Comparison of ENCODE assay signal across 14 mouse cellular contexts in the genomic region with DNA sequence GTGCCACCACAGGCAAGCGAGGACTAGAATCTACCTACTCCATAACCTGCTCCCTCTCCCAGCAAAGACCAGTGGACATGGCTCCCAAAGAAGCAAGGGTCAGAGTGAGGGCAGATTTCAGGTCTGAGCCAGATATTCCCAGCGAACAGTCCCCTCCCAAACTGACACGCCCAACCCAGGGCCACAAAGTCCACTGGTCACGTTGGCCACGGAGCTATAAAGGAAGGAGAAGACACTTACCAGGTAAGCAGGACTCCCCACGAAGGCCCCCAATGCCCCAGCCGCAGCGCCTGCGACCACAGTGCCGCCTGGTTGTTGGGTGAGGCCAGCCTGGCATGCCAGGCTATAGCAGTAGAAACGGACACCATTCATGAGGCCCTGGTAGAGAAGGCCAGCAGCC. TPM values are rescaled to one million over a fixed set of nuclear protein-coding genes. Genes with fewer than 3 reads are reported as not detected.
A peak's percentile ranks its signal among the peaks of the same experiment; 100 is the strongest.
DNase-seq lines count a peak whose midpoint lies in the region; ATAC-seq and TF ChIP-seq lines count a peak whose summit lies in the region.
"Had no signal": no experiment of that assay in that cellular context is flagged by ENCODE, and none has a peak within 500 bp of the region (broad histone marks: within the 10 kb centered on the region; RNA-seq: fewer than 3 reads in every experiment).

No protein-coding gene starts in this region.

- TF ChIP-seq EP300 in heart, adult 2 months (IDR thresholded peaks at IDR 0.05; ENCODE audit: insufficient read depth, low read depth, low read length) = no peak

- no peaks in the 10 kb centered on the region for H3K9me3 ChIP-seq in hindbrain, postnatal 0 days (ENCODE audit: low read length)
- no peaks in the 10 kb centered on the region for H3K9me3 ChIP-seq in hindbrain, embryonic 16.5 days (ENCODE audit: control insufficient read depth, low read length)
- H3K9me3 ChIP-seq: limb, embryonic 15.5 days; neural tube, embryonic 15.5 days had no signal

- H3K9ac ChIP-seq in heart, adult 2 months (ENCODE audit: low read depth, low read length) = peak overlapping the region; percentile 65
- H3K9ac ChIP-seq in hindbrain, postnatal 0 days (replicated peaks; ENCODE audit: low read length) = no peak overlapping the region
- no peak overlapping the region for H3K9ac ChIP-seq in hindbrain, embryonic 16.5 days (ENCODE audit: low read depth, low read length)
- H3K9ac ChIP-seq: limb, embryonic 15.5 days; neural tube, embryonic 15.5 days had no signal

- H3K4me2 ChIP-seq in hindbrain, postnatal 0 days (ENCODE audit: low read depth, low read length) = 0 out of 2 replicates have a peak overlapping the region, but pooled peaks have one; percentile 21
- no peak overlapping the region for H3K4me2 ChIP-seq in hindbrain, embryonic 16.5 days (ENCODE audit: low read length)
- H3K4me2 ChIP-seq: limb, embryonic 15.5 days; neural tube, embryonic 15.5 days had no signal

- DNase-seq in heart, adult 2 months = no peak
- DNase-seq in heart, adult 11 months = no peak
- DNase-seq in hindbrain, postnatal 0 days (ENCODE audit: low spot score) = no peak
- no peak for DNase-seq in testis, postnatal 10 days (ENCODE audit: low spot score)
- peak; percentile 79 for DNase-seq in yolk sac, embryonic 10.5 days (ENCODE audit: low spot score)
- no peak for DNase-seq in adrenal gland, postnatal 10 days
- DNase-seq: midbrain, embryonic 14.5 days; thymus, postnatal 25 days had no signal

- no peak for TF ChIP-seq POLR2A in heart, adult 2 months (IDR thresholded peaks at IDR 0.05; ENCODE audit: insufficient read depth, low read depth, low read length)
- TF ChIP-seq POLR2A in testis, adult 2 months (IDR thresholded peaks at IDR 0.05; ENCODE audit: control insufficient read depth, low read depth, low read length) = no peak

- no peaks in the 10 kb centered on the region for H3K79me2 ChIP-seq in heart, adult 2 months (replicated peaks; ENCODE audit: control insufficient read depth, insufficient read depth, low read length)

- TF ChIP-seq CTCF in heart, adult 2 months (IDR thresholded peaks at IDR 0.05) = no peak
- no peak for TF ChIP-seq CTCF in hindbrain, postnatal 0 days (IDR thresholded peaks at IDR 0.05; ENCODE audit: low read depth)
- no peak for TF ChIP-seq CTCF in testis, adult 2 months (IDR thresholded peaks at IDR 0.05; ENCODE audit: control insufficient read depth, insufficient read depth, insufficient replicate concordance, low read depth, low read length)

- peak overlapping the region; percentile 93 for H3K27ac ChIP-seq in heart, adult 2 months
- H3K27ac ChIP-seq in hindbrain, postnatal 0 days = peak overlapping the region; percentile 70
- no peak overlapping the region; the same call in 1 of the 2 replicates for H3K27ac ChIP-seq in hindbrain, embryonic 16.5 days (ENCODE audit: low read depth, low read length)
- peak overlapping the region; percentile 63; the same call in 1 of the 2 replicates for H3K27ac ChIP-seq in testis, adult 2 months (ENCODE audit: control insufficient read depth, insufficient read depth, low read depth, low read length)
- H3K27ac ChIP-seq: left cerebral cortex, adult 2 months; limb, embryonic 15.5 days; neural tube, embryonic 15.5 days had no signal

- H3K4me1 ChIP-seq in heart, adult 2 months (ENCODE audit: control insufficient read depth, insufficient read depth, low read length) = peaks cover 3% of the 10 kb centered on the region
- H3K4me1 ChIP-seq in hindbrain, postnatal 0 days (ENCODE audit: insufficient read depth, low read length) = 0 out of 2 replicates have a peak, but pooled peaks cover 2% of the 10 kb centered on the region
- H3K4me1 ChIP-seq in hindbrain, embryonic 16.5 days (ENCODE audit: control insufficient read depth, insufficient read depth, low read depth, low read length) = peaks cover 2% of the 10 kb centered on the region
- peaks cover 8% of the 10 kb centered on the region for H3K4me1 ChIP-seq in testis, adult 2 months (ENCODE audit: control insufficient read depth, insufficient read depth, low read length)

- no peak for ATAC-seq in hindbrain, postnatal 0 days
- no peak for ATAC-seq in hindbrain, embryonic 16.5 days

- peak overlapping the region; percentile 55 for H3K4me3 ChIP-seq in heart, adult 2 months
- no peak overlapping the region for H3K4me3 ChIP-seq in hindbrain, postnatal 0 days (ENCODE audit: low read length)
- no peak overlapping the region for H3K4me3 ChIP-seq in hindbrain, embryonic 16.5 days (ENCODE audit: low read length)
- H3K4me3 ChIP-seq in testis, adult 2 months (ENCODE audit: control insufficient read depth, low read depth, low read length) = peak overlapping the region; percentile 20
- H3K4me3 ChIP-seq: left cerebral cortex, adult 2 months; limb, embryonic 15.5 days; neural tube, embryonic 15.5 days had no signal

- intact Hi-C loops in heart, adult 2 months (cut with DNase I) = no loop called here

- H3K36me3 ChIP-seq in heart, adult 2 months (ENCODE audit: control insufficient read depth, insufficient read depth, low read length) = no peaks in the 10 kb centered on the region
- peaks cover 21% of the 10 kb centered on the region for H3K36me3 ChIP-seq in hindbrain, postnatal 0 days (ENCODE audit: insufficient read depth, low read length)
- peaks cover 20% of the 10 kb centered on the region for H3K36me3 ChIP-seq in hindbrain, embryonic 16.5 days (ENCODE audit: control insufficient read depth, insufficient read depth, low read length)
- no peaks in the 10 kb centered on the region for H3K36me3 ChIP-seq in testis, adult 2 months (ENCODE audit: control insufficient read depth, insufficient read depth, low read length)

- no peaks in the 10 kb centered on the region for H3K27me3 ChIP-seq in heart, adult 2 months (ENCODE audit: control insufficient read depth, insufficient read depth, low read length)
- H3K27me3 ChIP-seq in hindbrain, postnatal 0 days (ENCODE audit: insufficient read depth, low read length) = no peaks in the 10 kb centered on the region
- H3K27me3 ChIP-seq in hindbrain, embryonic 16.5 days (replicated peaks; ENCODE audit: control insufficient read depth, insufficient read depth, low read length) = peaks cover 2% of the 10 kb centered on the region; the same call in 1 of the 2 replicates
- H3K27me3 ChIP-seq in testis, adult 2 months (ENCODE audit: control insufficient read depth, insufficient read depth, low read length) = no peaks in the 10 kb centered on the region
- H3K27me3 ChIP-seq: limb, embryonic 15.5 days; neural tube, embryonic 15.5 days had no signal

- WGBS in heart, adult 2 months = 68% methylated on average over 11 of the region's 11 CpGs
- 89% methylated on average over 11 of the region's 11 CpGs for WGBS in hindbrain, postnatal 0 days
- WGBS in hindbrain, embryonic 16.5 days = 96% methylated on average over 10 of the region's 11 CpGs

RNA-seq across cellular contexts. Expression of a gene that starts 0.6 kb away (rescaled TPM):
- total RNA-seq in heart, adult 2 months (2021) = 100 to 1,000 TPM; 118 to 132 TPM
- 183 and 258 TPM in 2 replicates for polyA plus RNA-seq in heart, adult 2 months (2012; rRNA removed)
- 18.1 and 22.2 TPM in 2 replicates for total RNA-seq in hindbrain, postnatal 0 days (2014; rRNA removed)
- 3.0 and 3.6 TPM in 2 replicates for polyA plus RNA-seq in hindbrain, postnatal 0 days (2015; fragmentation: Nextera tagmentation; extraction: Ambion mirVana)
- polyA plus RNA-seq in hindbrain, embryonic 16.5 days (2015; fragmentation: Nextera tagmentation; extraction: Ambion mirVana) = 0.54 and 0.81 TPM in 2 replicates
- polyA plus RNA-seq in testis, adult 2 months (2012; rRNA removed) = 2.2 and 2.9 TPM in 2 replicates
- total RNA-seq in adrenal gland, postnatal 10 days (2021) = 10 to 100 TPM; 36.1 to 39.2 TPM

RNA-seq across cellular contexts. Expression of a gene that starts 4.6 kb away (rescaled TPM):
- total RNA-seq in heart, adult 2 months (2021) = 10 to 100 TPM; 16.5 to 20.2 TPM
- polyA plus RNA-seq in heart, adult 2 months (2012; rRNA removed) = 35.5 and 36.6 TPM in 2 replicates
- total RNA-seq in hindbrain, postnatal 0 days (2014; rRNA removed) = 1.3 and 1.6 TPM in 2 replicates
- 1.3 and 1.5 TPM in 2 replicates for polyA plus RNA-seq in hindbrain, postnatal 0 days (2015; fragmentation: Nextera tagmentation; extraction: Ambion mirVana)
- 0.34 and 0.45 TPM in 2 replicates for polyA plus RNA-seq in hindbrain, embryonic 16.5 days (2015; fragmentation: Nextera tagmentation; extraction: Ambion mirVana)
- polyA plus RNA-seq in testis, adult 2 months (2012; rRNA removed) = 3.5 and 3.9 TPM in 2 replicates
- total RNA-seq in adrenal gland, postnatal 10 days (2021) = 1 to 10 TPM; 7.9 to 9.5 TPM

RNA-seq across cellular contexts. Expression of a gene that starts 17.1 kb away (rescaled TPM):
- total RNA-seq in heart, adult 2 months (2021) = 100 to 1,000 TPM; 236 to 263 TPM
- 297 and 303 TPM in 2 replicates for polyA plus RNA-seq in heart, adult 2 months (2012; rRNA removed)
- total RNA-seq in hindbrain, postnatal 0 days (2014; rRNA removed) = 22.5 and 26.7 TPM in 2 replicates
- polyA plus RNA-seq in hindbrain, postnatal 0 days (2015; fragmentation: Nextera tagmentation; extraction: Ambion mirVana) = 21.7 and 25.6 TPM in 2 replicates
- 42.9 and 51.5 TPM in 2 replicates for polyA plus RNA-seq in hindbrain, embryonic 16.5 days (2015; fragmentation: Nextera tagmentation; extraction: Ambion mirVana)
- 3.1 and 4.4 TPM in 2 replicates for polyA plus RNA-seq in testis, adult 2 months (2012; rRNA removed)
- total RNA-seq in adrenal gland, postnatal 10 days (2021) = 10 to 100 TPM; 14.8 to 21.6 TPM
- total RNA-seq: common myeloid progenitor, adult 5-6 weeks had no signal

RNA-seq across cellular contexts. Expression of a gene that starts 41.7 kb away (rescaled TPM):
- 100 to 1,000 TPM in 1 of 2 experiments, 10 to 100 TPM in 1; 95.2 to 126 TPM for total RNA-seq in heart, adult 2 months (2021)
- 111 and 144 TPM in 2 replicates for polyA plus RNA-seq in heart, adult 2 months (2012; rRNA removed)
- total RNA-seq in hindbrain, postnatal 0 days (2014; rRNA removed) = 45.8 and 47.6 TPM in 2 replicates
- polyA plus RNA-seq in hindbrain, postnatal 0 days (2015; fragmentation: Nextera tagmentation; extraction: Ambion mirVana) = 6.1 and 6.4 TPM in 2 replicates
- 6.5 and 6.7 TPM in 2 replicates for polyA plus RNA-seq in hindbrain, embryonic 16.5 days (2015; fragmentation: Nextera tagmentation; extraction: Ambion mirVana)
- polyA plus RNA-seq in testis, adult 2 months (2012; rRNA removed) = 73.3 and 76.3 TPM in 2 replicates
- total RNA-seq in adrenal gland, postnatal 10 days (2021) = 10 to 100 TPM; 37.6 to 42.2 TPM

Comparison
In these comparisons a context has a peak if more than half of its experiments do, and no peak if none do; other contexts are left out.
1. H3K4me3 ChIP-seq: peak in heart, adult 2 months (single experiment) and testis, adult 2 months (single experiment); none in hindbrain, postnatal 0 days (single experiment) and hindbrain, embryonic 16.5 days (single experiment).
2. RNA of a gene that starts 0.6 kb away (polyA plus RNA-seq): 183 to 258 TPM in heart, adult 2 months; 3.0 to 3.6 TPM in hindbrain, postnatal 0 days, 2.2 to 2.9 TPM in testis, adult 2 months and 0.54 to 0.81 TPM in hindbrain, embryonic 16.5 days; every median in the first group is over 10 times any median in the second.